Mouse (Mus musculus) thymus, postnatal 25 days (tissue): ENCODE measurements around the gene Vdr.

Experiments
- DNase-seq: peaks from one replicate; pipeline ENCODE4 v3.0.0; 2022

Vdr gene

DNA sequence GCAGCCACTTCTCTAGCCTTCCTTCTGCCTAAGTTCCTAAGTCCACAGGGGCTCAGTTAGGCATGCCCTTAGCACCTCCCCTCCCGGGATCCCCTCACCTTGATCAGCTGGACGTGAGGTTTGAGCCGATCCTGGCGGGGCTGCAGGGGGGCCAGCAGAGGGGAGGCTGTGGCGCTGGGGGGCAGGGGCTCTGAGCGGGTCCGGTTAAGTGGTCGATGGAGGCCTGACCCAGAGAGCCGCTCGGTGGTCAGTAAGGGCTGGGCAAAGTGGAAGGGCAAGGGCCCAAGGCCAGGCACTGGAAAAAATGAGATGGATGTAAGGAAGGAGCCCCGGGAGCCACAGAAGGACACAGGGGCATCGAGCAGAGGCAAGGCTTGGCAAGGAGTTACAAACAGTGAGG lies 102.6 kb downstream of the Vdr start:
- no peak for DNase-seq
